Mouse (Mus musculus) thymus, adult 18-20 months (tissue): ENCODE measurements at regions not wholly inside any gene's neighbourhood (a gene's known extent, or its start where the extent isn't known, plus 50 kb on each side); places are given as distances from the start of the nearest gene placed in this dataset.

Source experiments
- DNase-seq, 2 experiments: peaks; one replicate each; pipeline ENCODE4 v3.0.0; 2022; ENCODE audit warnings: mixed read lengths in 2 of 2

DNA sequence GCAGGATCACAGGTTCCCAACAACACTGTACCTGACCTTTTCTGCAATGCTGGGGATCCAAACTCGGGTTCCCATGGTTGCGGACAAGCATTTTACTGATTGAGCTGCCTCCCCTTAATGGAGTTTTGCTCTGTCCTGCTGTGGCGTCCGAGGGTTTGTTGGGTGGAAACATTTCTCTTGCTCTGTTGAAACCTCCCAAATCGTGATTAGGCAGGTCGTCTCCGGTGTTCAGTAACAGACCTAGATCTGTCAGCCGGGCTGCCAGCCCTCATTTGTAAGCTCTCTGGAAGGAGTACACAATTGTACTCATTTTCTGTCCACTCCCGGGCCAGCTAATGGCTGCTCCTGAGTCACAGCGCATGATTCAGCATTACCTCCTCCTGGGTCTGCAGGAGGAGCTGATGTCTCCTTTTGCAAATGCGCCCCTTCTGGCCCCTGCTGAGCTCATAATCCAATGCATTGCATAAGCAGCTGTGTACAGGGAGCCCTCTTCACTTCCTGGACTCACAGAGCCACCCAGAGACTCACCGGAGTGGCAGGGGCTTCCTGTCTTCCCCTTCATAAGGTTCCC, 49.8 kb upstream of the Sipa1l2 start:
- DNase-seq = peak; percentile 13 to 20
